Comparison of ENCODE assay signal across 8 mouse cellular contexts in the genomic region with DNA sequence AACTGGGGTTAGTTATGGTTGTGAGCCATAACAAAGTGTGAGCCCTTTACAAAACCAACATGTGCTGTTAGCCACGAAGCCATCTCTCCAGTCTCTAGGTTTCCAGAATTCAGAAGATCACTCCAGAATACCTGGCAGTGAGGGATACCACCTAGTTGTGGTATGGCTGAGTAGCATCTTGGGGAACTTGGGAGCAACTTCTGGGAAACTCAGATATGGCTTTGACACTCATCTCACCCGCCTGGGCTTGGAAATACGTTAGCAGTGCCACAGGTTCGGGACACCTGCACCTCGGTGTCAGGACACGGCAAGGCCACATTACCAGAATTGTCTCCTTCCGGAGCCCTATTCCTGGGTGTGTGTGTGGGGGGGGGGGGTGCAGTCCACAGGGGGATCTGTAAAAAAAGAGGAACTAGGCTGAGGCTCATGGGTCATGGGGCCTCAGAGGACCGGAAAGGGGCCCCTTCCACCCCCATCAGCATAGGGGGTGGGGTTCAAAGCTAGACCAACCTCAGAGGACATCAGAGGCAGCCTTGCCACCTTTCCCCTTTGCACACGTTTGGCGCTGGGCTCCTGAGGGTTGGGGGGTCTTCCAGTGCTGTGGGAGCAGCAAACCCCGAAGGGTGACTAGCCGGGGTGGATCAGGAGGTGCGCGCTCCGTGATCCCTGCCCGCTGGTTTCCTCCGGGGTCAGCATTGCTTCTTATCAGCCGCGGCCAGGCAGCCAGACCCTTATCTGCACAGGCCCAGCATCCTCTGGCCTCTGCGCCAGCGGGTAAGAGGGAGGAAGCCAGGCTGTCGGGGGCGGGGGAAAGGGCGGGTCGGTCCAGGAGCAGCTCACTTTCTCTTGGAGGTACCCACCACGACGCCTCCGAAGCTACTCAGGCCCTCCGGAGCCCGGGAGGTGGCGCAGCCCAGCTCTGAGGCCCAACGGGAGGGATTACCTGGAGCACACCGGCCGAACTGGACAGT. TPM values are rescaled to one million over a fixed set of nuclear protein-coding genes. Genes with fewer than 3 reads are reported as not detected.
DNase-seq lines count a peak whose midpoint lies in the region; ATAC-seq lines count a peak whose summit lies in the region.

A gene (plus strand): TSS at position 517 of the 971 bp plus-strand sequence.

- no peak for ATAC-seq in forebrain, embryonic 13.5 days
- peak; percentile 50 to 59 for ATAC-seq in hematopoietic stem cell, adult 5-6 weeks (replicated peaks in 1 of 2; ENCODE audit: insufficient read depth in 1 of 2, low FRiP score in 2 of 2, low TSS enrichment in 1 of 2, low read depth in 1 of 2, poor library complexity in 2 of 2, severe bottlenecking in 2 of 2)
- 0 out of 2 replicates have a peak, but pooled peaks have one; percentile 10 for ATAC-seq in limb, embryonic 12.5 days (ENCODE audit: insufficient number of reproducible peaks, insufficient read depth, low FRiP score, low TSS enrichment, low read depth)

- peaks cover 36% of the 10 kb centered on the region for H3K4me1 ChIP-seq in forebrain, embryonic 13.5 days
- peaks cover 45% of the 10 kb centered on the region for H3K4me1 ChIP-seq in limb, embryonic 12.5 days (replicated peaks)
- peaks cover 39% of the 10 kb centered on the region for H3K4me1 ChIP-seq in midbrain, embryonic 10.5 days

- H3K9me3 ChIP-seq in forebrain, embryonic 13.5 days (replicated peaks): no peaks in the 10 kb centered on the region
- no peaks in the 10 kb centered on the region for H3K9me3 ChIP-seq in limb, embryonic 12.5 days
- no peaks in the 10 kb centered on the region for H3K9me3 ChIP-seq in midbrain, embryonic 10.5 days (replicated peaks)

- WGBS in forebrain, embryonic 13.5 days: 13% methylated on average over 32 of the region's 34 CpGs
- 10% methylated on average over 34 of the region's 34 CpGs for WGBS in limb, embryonic 12.5 days
- 14% methylated on average over 34 of the region's 34 CpGs for WGBS in midbrain, embryonic 10.5 days

- DNase-seq in layer of hippocampus, postnatal 10 days (ENCODE audit: low spot score in 2 of 2): peak; percentile 38 to 49
- DNase-seq in layer of hippocampus, postnatal 25 days (ENCODE audit: extremely low spot score in 1 of 2, low spot score in 1 of 2): no peak
- DNase-seq in midbrain, embryonic 10.5 days (ENCODE audit: low spot score): peak; percentile 51
- DNase-seq in thymus, adult 18-20 months: peak; percentile 27 to 44
- no peak for DNase-seq in right cerebral cortex, adult 2 months (ENCODE audit: low spot score in 2 of 2)

- H3K27me3 ChIP-seq in forebrain, embryonic 13.5 days: peaks cover 49% of the 10 kb centered on the region
- peaks cover 49% of the 10 kb centered on the region for H3K27me3 ChIP-seq in limb, embryonic 12.5 days
- peaks cover 73% of the 10 kb centered on the region for H3K27me3 ChIP-seq in midbrain, embryonic 10.5 days (ENCODE audit: low read depth, poor library complexity, severe bottlenecking)

- H3K36me3 ChIP-seq in forebrain, embryonic 13.5 days (ENCODE audit: poor library complexity, severe bottlenecking): peaks cover 41% of the 10 kb centered on the region
- H3K36me3 ChIP-seq in limb, embryonic 12.5 days: peaks cover 40% of the 10 kb centered on the region
- peaks cover 40% of the 10 kb centered on the region for H3K36me3 ChIP-seq in midbrain, embryonic 10.5 days

- H3K4me3 ChIP-seq in forebrain, embryonic 13.5 days: no peak within 1 kb of the TSS
- peak within 1 kb of the TSS; percentile 19 for H3K4me3 ChIP-seq in limb, embryonic 12.5 days (replicated peaks)
- H3K4me3 ChIP-seq in midbrain, embryonic 10.5 days: peak within 1 kb of the TSS; percentile 36

- H3K4me2 ChIP-seq in forebrain, embryonic 13.5 days: peak within 1 kb of the TSS; percentile 14; the same call in 1 of the 2 replicates
- peak within 1 kb of the TSS; percentile 35; the same call in 1 of the 2 replicates for H3K4me2 ChIP-seq in limb, embryonic 12.5 days

- peak within 1 kb of the TSS; percentile 63 for H3K27ac ChIP-seq in forebrain, embryonic 13.5 days
- H3K27ac ChIP-seq in limb, embryonic 12.5 days: 0 out of 2 replicates have a peak within 1 kb of the TSS, but pooled peaks have one; percentile 69
- peak within 1 kb of the TSS; percentile 52; the same call in 1 of the 2 replicates for H3K27ac ChIP-seq in midbrain, embryonic 10.5 days (replicated peaks)

- H3K9ac ChIP-seq in forebrain, embryonic 13.5 days: peak within 1 kb of the TSS; percentile 41
- H3K9ac ChIP-seq in limb, embryonic 12.5 days (replicated peaks): peak within 1 kb of the TSS; percentile 46

RNA-seq across cellular contexts. Expression of the gene that starts here (rescaled TPM):
- total RNA-seq in layer of hippocampus, postnatal 10 days (2021): 1 to 10 TPM; 4.0 to 5.4 TPM
- 1 to 10 TPM; 2.1 to 2.8 TPM for total RNA-seq in layer of hippocampus, postnatal 25 days (2021)
- polyA plus RNA-seq in forebrain, embryonic 13.5 days (2015; fragmentation: Nextera tagmentation; extraction: Ambion mirVana): 1.9 and 2.1 TPM in 2 replicates
- total RNA-seq in hematopoietic stem cell, adult 5-6 weeks (2017): 41.8 and 54.7 TPM in 2 replicates
- polyA plus RNA-seq in limb, embryonic 12.5 days (2016; fragmentation: Nextera tagmentation; extraction: Ambion mirVana): 3.7 and 4.7 TPM in 2 replicates
- 4.8 and 5.8 TPM in 2 replicates for polyA plus RNA-seq in midbrain, embryonic 10.5 days (2016; fragmentation: Nextera tagmentation; extraction: Ambion mirVana)

Comparison
In these comparisons a context has a peak if more than half of its experiments do, and no peak if none do; other contexts are left out.
1. DNase-seq: peak in layer of hippocampus, postnatal 10 days (2 of 2), midbrain, embryonic 10.5 days (single experiment) and thymus, adult 18-20 months (2 of 2); none in layer of hippocampus, postnatal 25 days (0 of 2) and right cerebral cortex, adult 2 months (0 of 2).
2. Peak in every context shown above with its lines, with median percentiles within 50 percentile points of each other: H3K27ac ChIP-seq.